Mouse (Mus musculus) cerebellum, postnatal 36 days (tissue): ENCODE results near the gene Zfp648.

Source experiments
- DNase-seq, 2 experiments: peaks; one replicate each; pipeline ENCODE4 v3.0.0; 2021 to 2022; ENCODE audit warnings: mixed read lengths in 2 of 2

The Zfp648 gene

DNA sequence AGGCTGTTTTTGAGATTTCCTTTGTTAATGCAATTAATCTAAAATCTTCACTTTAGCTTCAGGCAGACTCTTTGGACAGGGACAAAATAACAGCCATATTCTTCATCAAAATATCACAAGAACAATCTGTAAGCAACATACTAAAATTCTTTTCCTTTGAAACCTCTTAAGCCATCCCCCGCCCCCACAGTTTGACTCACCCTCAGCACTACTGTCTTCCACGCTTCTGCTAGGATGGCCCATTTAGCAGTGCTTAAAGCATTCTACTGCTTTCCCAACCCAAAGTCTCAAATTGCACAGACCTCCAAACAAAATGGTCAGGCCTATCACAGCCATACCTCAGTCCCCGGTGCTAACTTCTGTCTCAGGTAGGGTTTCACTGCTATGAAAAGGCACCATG, 19.6 kb downstream of the Zfp648 start:
- DNase-seq: no peak

DNA sequence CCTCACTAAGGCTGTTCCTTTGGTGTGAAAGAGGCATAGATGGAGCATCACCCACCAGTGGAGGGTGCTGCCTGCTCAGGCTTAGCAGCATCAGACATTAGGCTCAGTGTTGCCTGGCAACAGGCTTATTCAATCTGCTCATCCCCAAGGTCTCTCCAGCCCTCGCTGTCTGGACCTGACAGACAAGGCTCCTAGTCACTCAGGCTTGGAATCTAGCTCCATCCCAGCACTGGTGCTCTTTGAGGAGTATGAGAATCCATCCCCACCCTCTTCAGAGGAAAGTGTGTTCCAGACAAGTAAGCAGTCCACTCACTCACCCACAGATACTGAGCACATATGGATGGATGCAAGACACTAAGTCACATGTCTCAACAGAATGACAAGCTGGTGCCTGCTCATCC, 22.8 kb downstream of the Zfp648 start:
- DNase-seq: no peak

DNA sequence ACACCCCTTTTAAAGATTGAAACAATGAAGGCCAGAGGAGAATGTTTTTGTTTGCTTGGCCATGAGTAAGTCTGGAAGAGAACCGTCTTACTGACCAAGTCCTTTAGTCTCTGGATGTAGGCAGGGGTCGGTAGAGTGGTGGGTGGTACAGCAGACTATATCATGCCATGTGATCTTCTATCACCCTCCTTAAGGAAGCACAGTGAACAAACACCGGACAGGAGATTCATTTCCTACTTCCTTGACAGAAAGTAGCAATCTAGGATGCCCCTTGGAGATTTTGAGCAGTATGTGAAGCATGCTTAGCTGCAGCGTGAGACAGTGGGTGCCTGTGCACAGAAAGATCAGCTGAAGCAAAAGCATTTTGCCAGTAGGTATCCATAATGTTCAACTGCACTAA, 31.6 kb downstream of the Zfp648 start:
- no peak for DNase-seq

- no peak for DNase-seq
These were observed 32.0 kb downstream of the Zfp648 start for GRCm38 (mm10) chr1:154233033-154233432.

DNA sequence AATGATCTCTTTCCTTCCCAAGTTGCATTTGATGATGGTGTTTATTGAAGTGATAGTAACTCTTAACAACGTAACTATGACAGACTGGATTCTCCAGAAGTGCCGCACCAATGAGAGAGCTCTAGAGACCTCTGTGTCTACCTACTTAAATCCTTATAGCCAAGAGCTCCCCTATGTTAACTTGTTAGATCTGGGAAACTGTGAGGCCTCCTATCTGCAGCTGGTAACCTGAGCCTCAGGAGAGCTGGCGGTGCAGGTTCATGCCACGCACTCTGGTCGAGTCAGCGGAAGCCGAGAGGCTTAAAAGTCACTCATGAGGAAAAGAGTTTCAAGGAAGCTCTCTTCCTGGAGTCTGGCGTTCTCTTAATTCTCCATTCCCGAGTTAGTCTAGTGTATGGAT, 33.8 kb downstream of the Zfp648 start:
- no peak for DNase-seq

DNA sequence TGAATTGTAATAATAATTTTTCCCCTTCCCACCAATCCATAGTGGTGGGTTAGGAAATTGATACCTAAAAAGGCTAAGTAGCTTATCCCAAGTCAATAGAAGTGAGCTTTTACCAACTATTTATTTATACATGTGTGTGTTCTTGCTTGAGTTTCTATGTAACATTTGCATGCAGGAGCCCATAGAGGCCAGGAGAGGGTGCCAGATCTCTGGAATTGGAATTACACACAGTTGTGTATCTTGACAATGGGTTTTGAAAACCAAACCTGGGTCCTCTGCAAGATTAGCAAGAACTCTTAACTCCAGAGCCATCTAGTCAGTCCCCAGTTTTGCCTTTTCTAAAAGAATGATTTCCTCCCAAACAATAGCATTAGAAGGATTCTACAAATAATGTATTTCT, 37.9 kb downstream of the Zfp648 start:
- no peak for DNase-seq

GRCm38 (mm10) chr1:154251186-154251585, 50.2 kb downstream of the Zfp648 start:
- DNase-seq: no peak

- DNase-seq: no peak
These were observed 51.8 kb downstream of the Zfp648 start for GRCm38 (mm10) chr1:154252739-154253138.
